Mouse (Mus musculus): Measurements from ENCODE around the gene Adcy1. TPM values are rescaled to one million over a fixed set of nuclear protein-coding genes. Genes with fewer than 3 reads are reported as not detected.

Gene Adcy1
- polyA plus RNA-seq, 1 experiment from 2014 or later: 0.54 TPM

DNA sequence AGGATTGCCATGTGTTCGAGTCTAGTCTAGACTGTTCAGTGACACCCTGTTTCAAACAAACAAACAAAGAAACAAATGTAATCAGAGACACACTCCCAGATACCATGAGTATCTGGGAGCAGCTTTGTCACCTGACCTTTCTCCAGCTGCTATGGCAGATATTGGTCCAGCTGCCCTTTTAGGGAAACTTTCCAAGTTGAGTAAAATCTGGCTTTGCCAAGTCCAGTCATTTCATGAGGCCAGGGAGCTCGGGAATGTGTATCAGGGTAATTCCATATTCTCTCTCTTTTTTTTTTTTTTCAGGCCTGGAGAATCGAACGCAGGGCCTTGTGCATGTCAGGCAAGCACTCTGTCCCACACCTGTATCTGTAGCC lies 132.0 kb downstream of the Adcy1 start:
- ATAC-seq (no peak), DNase-seq (no peak)
- Histone ChIP-seq H3K36me3 (replicated peaks; ENCODE audit: insufficient read depth, low read length) (no peaks in the 10 kb centered on the region), H3K4me2 (ENCODE audit: low read depth, low read length) (no peak overlapping the region), H3K9me3 (ENCODE audit: low read length) (no peaks in the 10 kb centered on the region), H3K4me1 (ENCODE audit: insufficient read depth) (peaks cover 6% of the 10 kb centered on the region; the same call in 1 of the 2 replicates), H3K9ac (replicated peaks) (no peak overlapping the region), H3K27me3 (ENCODE audit: insufficient read depth, low read length) (no peaks in the 10 kb centered on the region), H3K4me3 (ENCODE audit: low read depth, low read length) (no peak overlapping the region), H3K27ac (ENCODE audit: low read depth) (peak overlapping the region; percentile 96)
- TF ChIP-seq EP300 (IDR thresholded peaks at IDR 0.05; ENCODE audit: low read depth) (no peak), CTCF (IDR thresholded peaks at IDR 0.05; ENCODE audit: low read depth) (no peak)
- WGBS (ENCODE audit: insufficient replicate concordance): 68% methylated on average over 4 of the region's 4 CpGs

DNA sequence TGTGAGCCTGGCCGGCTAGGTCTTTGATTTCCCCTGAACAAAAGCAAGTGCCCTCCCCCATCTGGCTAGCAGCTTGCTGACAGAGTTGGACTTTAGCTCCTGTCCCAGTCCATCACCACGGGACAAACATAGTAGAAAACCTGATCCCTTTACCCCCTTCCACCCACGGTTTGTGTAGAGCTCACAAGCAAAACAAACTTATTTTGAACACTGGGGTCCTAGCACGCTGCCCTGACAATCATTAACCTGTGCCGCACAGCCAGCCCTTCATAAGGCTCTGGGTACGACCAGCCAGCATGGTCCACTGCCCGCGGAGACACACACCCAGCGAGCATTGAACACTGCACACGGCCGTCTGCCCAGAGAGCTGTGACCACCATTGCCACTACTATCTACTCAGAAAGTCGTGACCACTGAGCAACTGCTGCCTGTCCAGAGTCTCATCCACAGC lies 134.2 kb downstream of the Adcy1 start, which contains the start of gene Igfbp1:
TSS of gene Igfbp1 (plus strand) at position 292 of the 451 bp plus-strand sequence.
- Histone ChIP-seq H3K4me1 (ENCODE audit: insufficient read depth) (peaks cover 6% of the 10 kb centered on the region; the same call in 1 of the 2 replicates), H3K4me2 (ENCODE audit: low read depth, low read length) (peak within 1 kb of the TSS; percentile 29; the same call in 1 of the 2 replicates), H3K27ac (ENCODE audit: low read depth) (peak within 1 kb of the TSS; percentile 96), H3K36me3 (replicated peaks; ENCODE audit: insufficient read depth, low read length) (no peaks in the 10 kb centered on the region), H3K9ac (replicated peaks) (peak within 1 kb of the TSS; percentile 68), H3K4me3 (ENCODE audit: low read depth, low read length) (peak within 1 kb of the TSS; percentile 38), H3K9me3 (ENCODE audit: low read length) (no peaks in the 10 kb centered on the region), H3K27me3 (ENCODE audit: insufficient read depth, low read length) (no peaks in the 10 kb centered on the region)
- 40% methylated on average over 12 of the region's 12 CpGs for WGBS (ENCODE audit: insufficient replicate concordance)
- ATAC-seq (peak; percentile 38), DNase-seq (peak; percentile 82)
- TF ChIP-seq CTCF (IDR thresholded peaks at IDR 0.05; ENCODE audit: low read depth) (no peak), EP300 (IDR thresholded peaks at IDR 0.05; ENCODE audit: low read depth) (peak; percentile 73)

DNA sequence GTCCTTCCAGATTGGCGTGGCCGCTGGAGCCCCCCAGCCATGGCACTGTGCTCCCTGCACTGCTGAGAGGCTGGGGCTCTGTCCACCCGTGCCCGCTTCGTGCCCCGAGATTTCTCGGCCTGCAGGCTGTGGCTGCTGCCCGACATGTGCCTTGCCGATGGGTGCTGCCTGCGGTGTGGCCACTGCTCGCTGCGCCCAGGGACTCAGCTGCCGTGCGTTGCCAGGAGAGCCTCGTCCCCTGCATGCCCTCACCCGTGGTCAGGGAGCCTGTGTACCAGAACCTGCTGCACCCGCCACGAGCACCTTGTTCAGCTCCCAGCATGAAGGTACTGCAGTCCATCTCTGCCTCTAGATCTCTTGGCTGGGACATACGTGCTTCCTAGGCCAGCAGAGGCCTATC lies 134.7 kb downstream of the Adcy1 start:
- 64% methylated on average over 19 of the region's 19 CpGs for WGBS (ENCODE audit: insufficient replicate concordance)
- Histone ChIP-seq H3K9ac (replicated peaks) (peak overlapping the region; percentile 68), H3K27ac (ENCODE audit: low read depth) (peak overlapping the region; percentile 96), H3K36me3 (replicated peaks; ENCODE audit: insufficient read depth, low read length) (no peaks in the 10 kb centered on the region), H3K4me2 (ENCODE audit: low read depth, low read length) (peak overlapping the region; percentile 29; the same call in 1 of the 2 replicates), H3K27me3 (ENCODE audit: insufficient read depth, low read length) (no peaks in the 10 kb centered on the region), H3K4me3 (ENCODE audit: low read depth, low read length) (peak overlapping the region; percentile 38), H3K4me1 (ENCODE audit: insufficient read depth) (peaks cover 6% of the 10 kb centered on the region; the same call in 1 of the 2 replicates), H3K9me3 (ENCODE audit: low read length) (no peaks in the 10 kb centered on the region)
- TF ChIP-seq EP300 (IDR thresholded peaks at IDR 0.05; ENCODE audit: low read depth) (no peak), CTCF (IDR thresholded peaks at IDR 0.05; ENCODE audit: low read depth) (no peak)
- peak; percentile 7 for ATAC-seq
- peak; percentile 65 for DNase-seq

DNA sequence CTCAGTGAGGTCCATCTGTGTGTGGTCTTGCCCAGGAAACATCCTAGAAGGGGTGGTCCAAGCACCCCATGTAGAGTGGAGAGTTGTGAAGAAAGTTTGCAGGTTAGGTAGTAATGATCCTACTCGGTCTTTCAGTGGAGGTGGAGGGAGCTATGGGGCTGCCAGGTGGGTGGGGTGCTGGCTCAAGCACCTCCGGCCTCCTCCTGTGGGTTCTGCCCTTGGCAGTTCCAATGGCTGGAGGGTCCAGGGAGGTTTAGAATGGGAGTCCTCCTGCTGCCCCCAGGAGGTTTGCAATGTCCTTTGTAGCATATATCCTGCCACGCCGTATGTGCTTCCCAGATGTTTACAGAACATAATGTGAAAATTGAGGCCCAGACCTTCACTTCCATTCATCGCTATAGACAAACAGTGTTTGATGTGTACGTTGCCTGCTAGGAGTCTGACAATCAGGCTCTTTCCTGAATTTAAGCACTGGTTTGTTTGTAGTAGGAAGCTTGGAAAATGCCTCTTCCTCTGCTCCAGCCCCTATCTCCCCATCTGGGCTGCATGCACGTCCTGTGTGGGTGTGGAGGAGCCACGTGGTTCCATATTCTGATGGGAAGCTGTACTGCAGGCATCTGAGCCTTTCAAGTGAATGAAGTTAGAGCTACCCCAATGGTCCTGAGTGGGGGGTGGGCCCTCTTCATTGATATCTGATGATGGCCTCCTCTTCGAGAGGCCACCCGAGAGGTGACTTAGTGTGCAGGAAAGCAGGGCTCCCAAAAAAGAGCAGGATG lies 135.4 kb downstream of the Adcy1 start:
- peak overlapping the region; percentile 68 for H3K9ac ChIP-seq (replicated peaks)

GRCm38 (mm10) chr11:7199736-7200392 lies 136.6 kb downstream of the Adcy1 start:
- WGBS (ENCODE audit: insufficient replicate concordance): 40% methylated on average over 14 of the region's 14 CpGs
- H3K9me3 ChIP-seq (ENCODE audit: low read length): no peaks in the 10 kb centered on the region
- no peaks in the 10 kb centered on the region for H3K36me3 ChIP-seq (replicated peaks; ENCODE audit: insufficient read depth, low read length)
- no peaks in the 10 kb centered on the region for H3K4me1 ChIP-seq (ENCODE audit: insufficient read depth)
- peak; percentile 67 for DNase-seq
- H3K27me3 ChIP-seq (ENCODE audit: insufficient read depth, low read length): no peaks in the 10 kb centered on the region
- peak overlapping the region; percentile 38; the same call in 1 of the 2 replicates for H3K4me3 ChIP-seq (ENCODE audit: low read depth, low read length)
- H3K27ac ChIP-seq (ENCODE audit: low read depth): peak overlapping the region; percentile 96
- 0 out of 2 replicates have a peak overlapping the region, but pooled peaks have one; percentile 18 for H3K4me2 ChIP-seq (ENCODE audit: low read depth, low read length)
- 0 out of 2 replicates have a peak, but pooled peaks have one; percentile 0 for ATAC-seq
- TF ChIP-seq EP300 (IDR thresholded peaks at IDR 0.05; ENCODE audit: low read depth) (peak; percentile 0; the same call in 1 of the 2 replicates), CTCF (IDR thresholded peaks at IDR 0.05; ENCODE audit: low read depth) (peak; percentile 76)
- H3K9ac ChIP-seq (replicated peaks): peak overlapping the region; percentile 68; the same call in 1 of the 2 replicates

More for the DNA sequence above, 135.4 kb downstream of the Adcy1 start:
- DNase-seq: peak; percentile 67
- H3K27ac ChIP-seq (ENCODE audit: low read depth): peak overlapping the region; percentile 96
- H3K4me3 ChIP-seq (ENCODE audit: low read depth, low read length): peak overlapping the region; percentile 38
- ATAC-seq: peak; percentile 5
- H3K27me3 ChIP-seq (ENCODE audit: insufficient read depth, low read length): no peaks in the 10 kb centered on the region
- TF ChIP-seq CTCF (IDR thresholded peaks at IDR 0.05; ENCODE audit: low read depth) (no peak), EP300 (IDR thresholded peaks at IDR 0.05; ENCODE audit: low read depth) (0 out of 2 replicates have a peak, but pooled peaks have one; percentile 40)
- H3K4me2 ChIP-seq (ENCODE audit: low read depth, low read length): peak overlapping the region; percentile 29; the same call in 1 of the 2 replicates
- no peaks in the 10 kb centered on the region for H3K36me3 ChIP-seq (replicated peaks; ENCODE audit: insufficient read depth, low read length)
- H3K4me1 ChIP-seq (ENCODE audit: insufficient read depth): peaks cover 6% of the 10 kb centered on the region; the same call in 1 of the 2 replicates
- 42% methylated on average over 10 of the region's 10 CpGs for WGBS (ENCODE audit: insufficient replicate concordance)
- no peaks in the 10 kb centered on the region for H3K9me3 ChIP-seq (ENCODE audit: low read length)

GRCm38 (mm10) chr11:7200393-7200783 lies 137.1 kb downstream of the Adcy1 start:
- TF ChIP-seq EP300 (IDR thresholded peaks at IDR 0.05; ENCODE audit: low read depth): peak; percentile 73; the same call in 1 of the 2 replicates
- TF ChIP-seq CTCF (IDR thresholded peaks at IDR 0.05; ENCODE audit: low read depth): no peak
- WGBS (ENCODE audit: insufficient replicate concordance): 67% methylated on average over 9 of the region's 9 CpGs
- no peak overlapping the region for H3K4me3 ChIP-seq (ENCODE audit: low read depth, low read length)
- H3K9ac ChIP-seq (replicated peaks): no peak overlapping the region
- no peaks in the 10 kb centered on the region for H3K36me3 ChIP-seq (replicated peaks; ENCODE audit: insufficient read depth, low read length)
- H3K4me1 ChIP-seq (ENCODE audit: insufficient read depth): no peaks in the 10 kb centered on the region
- H3K27ac ChIP-seq (ENCODE audit: low read depth): 0 out of 2 replicates have a peak overlapping the region, but pooled peaks have one; percentile 1
- H3K4me2 ChIP-seq (ENCODE audit: low read depth, low read length): no peak overlapping the region
- H3K9me3 ChIP-seq (ENCODE audit: low read length): no peaks in the 10 kb centered on the region
- H3K27me3 ChIP-seq (ENCODE audit: insufficient read depth, low read length): no peaks in the 10 kb centered on the region
- ATAC-seq: no peak
- peak; percentile 66 for DNase-seq
